Comparison of ENCODE assay signal across 27 mouse cellular contexts in the genomic region with DNA sequence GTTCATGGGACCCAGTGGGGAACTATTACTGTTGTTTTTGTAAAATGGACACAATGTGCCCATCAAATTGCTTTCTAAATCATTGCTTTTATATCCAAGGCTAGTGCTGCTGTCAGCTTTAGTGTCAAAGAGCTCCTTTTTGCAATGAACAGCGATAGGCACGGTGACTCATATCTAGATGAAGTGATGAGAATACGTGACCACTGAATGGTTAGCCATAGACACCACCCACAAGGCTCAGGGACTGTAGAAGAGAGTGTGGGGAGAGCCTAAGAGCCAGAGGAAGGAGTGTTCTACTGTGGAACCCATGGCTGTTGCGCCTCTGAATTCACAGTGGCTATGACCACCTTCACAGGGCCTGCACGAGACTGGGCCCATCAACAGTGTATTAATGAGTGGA. TPM values are rescaled to one million over a fixed set of nuclear protein-coding genes. Genes with fewer than 3 reads are reported as not detected.
"Had no signal": no experiment of that assay in that cellular context is flagged by ENCODE, and none has a peak within 500 bp of the region (broad histone marks: within the 10 kb centered on the region; RNA-seq: fewer than 3 reads in every experiment).

No protein-coding gene starts in this region.

- H3K9ac ChIP-seq: limb, embryonic 12.5 days; limb, embryonic 15.5 days; liver, embryonic 14.5 days; liver, postnatal 0 days; lung, embryonic 14.5 days; midbrain, embryonic 12.5 days; neural tube, embryonic 13.5 days had no signal

- H3K4me3 ChIP-seq: limb, embryonic 12.5 days; limb, embryonic 15.5 days; midbrain, embryonic 12.5 days; myocyte; neural tube, embryonic 13.5 days had no signal

- H3K4me1 ChIP-seq: limb, embryonic 12.5 days; limb, embryonic 15.5 days; midbrain, embryonic 12.5 days; neural tube, embryonic 13.5 days had no signal

- H3K27me3 ChIP-seq: limb, embryonic 12.5 days; limb, embryonic 15.5 days; midbrain, embryonic 12.5 days; neural tube, embryonic 13.5 days had no signal

- H3K4me2 ChIP-seq: limb, embryonic 12.5 days; limb, embryonic 15.5 days; liver, embryonic 11.5 days; lung, embryonic 14.5 days; midbrain, embryonic 12.5 days; neural tube, embryonic 13.5 days had no signal

- H3K27ac ChIP-seq: limb, embryonic 12.5 days; limb, embryonic 15.5 days; liver, embryonic 14.5 days; midbrain, embryonic 12.5 days; neural tube, embryonic 13.5 days had no signal

- DNase-seq: kidney, adult 9 months; kidney, postnatal 14 days; kidney, postnatal 4 days; left cerebral cortex, postnatal 4 days; liver, postnatal 0 days; lung, embryonic 14.5 days; lung, postnatal 14 days; lung, postnatal 4 days; thymus, adult 2 months; thymus, postnatal 14 days; thymus, postnatal 4 days had no signal

- H3K9me3 ChIP-seq: limb, embryonic 12.5 days; limb, embryonic 15.5 days; midbrain, embryonic 12.5 days; neural tube, embryonic 13.5 days had no signal

- H3K36me3 ChIP-seq: limb, embryonic 12.5 days; limb, embryonic 15.5 days; midbrain, embryonic 12.5 days; neural tube, embryonic 13.5 days had no signal

- ATAC-seq: liver, postnatal 0 days; midbrain, embryonic 16.5 days had no signal

RNA-seq across cellular contexts. Expression of a gene that starts 17.7 kb away (rescaled TPM):
- total RNA-seq: layer of hippocampus, adult 18-20 months; left cerebral cortex, adult 8-10 months; left cerebral cortex, postnatal 14 days; left cerebral cortex, postnatal 4 days; monocyte, adult 5-6 weeks had no signal
- polyA plus RNA-seq: limb, embryonic 12.5 days; liver, embryonic 11.5 days; liver, postnatal 0 days; midbrain, embryonic 12.5 days; midbrain, embryonic 16.5 days had no signal

RNA-seq across cellular contexts. Expression of a gene that starts 51.7 kb away (rescaled TPM):
- total RNA-seq: layer of hippocampus, adult 18-20 months; layer of hippocampus, postnatal 14 days; left cerebral cortex, adult 8-10 months; left cerebral cortex, postnatal 14 days; left cerebral cortex, postnatal 4 days; megakaryocyte, adult 5-6 weeks; monocyte, adult 5-6 weeks; neutrophil, adult 5-6 weeks had no signal
- polyA plus RNA-seq: liver, embryonic 11.5 days; liver, embryonic 14.5 days; liver, postnatal 0 days; lung, embryonic 14.5 days; midbrain, embryonic 12.5 days; midbrain, embryonic 16.5 days; myocyte; neural tube, embryonic 13.5 days; small intestine, adult 2 months had no signal
